In genomic region chr8:89766387-89766786, GRCm38 (mm10) we compare ENCODE assay signal across 35 mouse cellular contexts.
DNase-seq lines count a peak whose midpoint lies in the region; ATAC-seq and TF ChIP-seq lines count a peak whose summit lies in the region.
"Had no signal": no experiment of that assay in that cellular context is flagged by ENCODE, and none has a peak within 500 bp of the region (broad histone marks: within the 10 kb centered on the region; RNA-seq: fewer than 3 reads in every experiment).

No protein-coding gene starts in this region.

- no peaks in the 10 kb centered on the region for H3K36me3 ChIP-seq in hindbrain, postnatal 0 days (ENCODE audit: insufficient read depth, low read length)
- H3K36me3 ChIP-seq in hindbrain, embryonic 11.5 days (ENCODE audit: control insufficient read depth, insufficient read depth, low read length) = no peaks in the 10 kb centered on the region
- H3K36me3 ChIP-seq: G1E; heart, embryonic 13.5 days; hindbrain, embryonic 15.5 days; liver, embryonic 12.5 days; neural tube, embryonic 12.5 days had no signal

- H3K4me3 ChIP-seq in hindbrain, postnatal 0 days (ENCODE audit: low read length) = no peak overlapping the region
- H3K4me3 ChIP-seq in hindbrain, embryonic 11.5 days (ENCODE audit: low read depth, low read length) = no peak overlapping the region
- H3K4me3 ChIP-seq: erythroblast, embryonic 14.5 days; gastrocnemius, adult 2 months; heart, adult 2 months; heart, embryonic 13.5 days; hindbrain, embryonic 15.5 days; left cerebral cortex, adult 2 months; liver, embryonic 12.5 days; myocyte; neural tube, embryonic 12.5 days had no signal

- no peaks in the 10 kb centered on the region for H3K4me1 ChIP-seq in hindbrain, postnatal 0 days (ENCODE audit: insufficient read depth, low read length)
- no peaks in the 10 kb centered on the region for H3K4me1 ChIP-seq in hindbrain, embryonic 11.5 days (replicated peaks; ENCODE audit: control insufficient read depth, insufficient read depth, low read length)
- H3K4me1 ChIP-seq: hindbrain, embryonic 15.5 days; liver, embryonic 12.5 days; neural tube, embryonic 12.5 days had no signal

- H3K9ac ChIP-seq in hindbrain, postnatal 0 days (replicated peaks; ENCODE audit: low read length) = no peak overlapping the region
- no peak overlapping the region for H3K9ac ChIP-seq in hindbrain, embryonic 11.5 days (ENCODE audit: low read depth, low read length)
- H3K9ac ChIP-seq: heart, embryonic 13.5 days; hindbrain, embryonic 15.5 days; liver, embryonic 12.5 days; liver, postnatal 0 days; neural tube, embryonic 12.5 days had no signal

- WGBS in hindbrain, postnatal 0 days = 50% methylated on average over 4 of the region's 4 CpGs
- 72% methylated on average over 4 of the region's 4 CpGs for WGBS in hindbrain, embryonic 11.5 days

- ATAC-seq in hindbrain, postnatal 0 days = no peak
- no peak for ATAC-seq in hindbrain, embryonic 11.5 days (ENCODE audit: low FRiP score)
- ATAC-seq: activated CD4-positive, CD25-positive, alpha-beta regulatory T cell, adult 4 months; liver, embryonic 12.5 days; liver, postnatal 0 days; midbrain, embryonic 16.5 days had no signal

- no peak overlapping the region for H3K27ac ChIP-seq in hindbrain, postnatal 0 days
- H3K27ac ChIP-seq in hindbrain, embryonic 11.5 days (ENCODE audit: low read depth, low read length) = no peak overlapping the region
- H3K27ac ChIP-seq: gastrocnemius, adult 2 months; heart, adult 2 months; heart, embryonic 13.5 days; hindbrain, embryonic 15.5 days; left cerebral cortex, adult 2 months; liver, embryonic 12.5 days; macrophage; neural tube, embryonic 12.5 days; stomach, postnatal 0 days had no signal

- no peaks in the 10 kb centered on the region for H3K9me3 ChIP-seq in hindbrain, postnatal 0 days (ENCODE audit: low read length)
- H3K9me3 ChIP-seq in hindbrain, embryonic 11.5 days (ENCODE audit: control insufficient read depth, low read length) = no peaks in the 10 kb centered on the region
- H3K9me3 ChIP-seq: heart, embryonic 13.5 days; hindbrain, embryonic 15.5 days; liver, embryonic 12.5 days; neural tube, embryonic 12.5 days had no signal

- peak; percentile 67 to 70 for DNase-seq in cerebellum, postnatal 10 days
- no peak for DNase-seq in cerebellum, adult 9-11 months
- peak; percentile 14 for DNase-seq in hindbrain, postnatal 0 days (ENCODE audit: low spot score)
- no peak for DNase-seq in hindbrain, embryonic 11.5 days (ENCODE audit: low spot score)
- DNase-seq in lung, postnatal 10 days = peak; percentile 2
- DNase-seq in lung, postnatal 4 days = no peak
- peak; percentile 31 for DNase-seq in brain, adult 2 months (ENCODE audit: low read depth, low spot score)
- no peak for DNase-seq in Muller cell, postnatal 12 days (ENCODE audit: inconsistent ontology term)
- DNase-seq: adrenal gland, adult 2 months; adrenal gland, postnatal 36 days; cerebellum, adult 8-10 months; gastrocnemius, adult 2 months; gastrocnemius, postnatal 36 days; heart, adult 2 months; heart, postnatal 10 days; kidney, adult 9 months; kidney, postnatal 14 days; liver, postnatal 0 days; right cerebral cortex, adult 18-20 months; right cerebral cortex, postnatal 4 days; thymus, adult 2 months; thymus, postnatal 36 days had no signal

- no peak for TF ChIP-seq CTCF in hindbrain, postnatal 0 days (IDR thresholded peaks at IDR 0.05; ENCODE audit: low read depth)

- H3K27me3 ChIP-seq in hindbrain, postnatal 0 days (ENCODE audit: insufficient read depth, low read length) = no peaks in the 10 kb centered on the region
- no peaks in the 10 kb centered on the region for H3K27me3 ChIP-seq in hindbrain, embryonic 11.5 days (ENCODE audit: control insufficient read depth, insufficient read depth, low read length)
- H3K27me3 ChIP-seq: CH12.LX; heart, embryonic 13.5 days; hindbrain, embryonic 15.5 days; liver, embryonic 12.5 days had no signal

- H3K4me2 ChIP-seq in hindbrain, postnatal 0 days (ENCODE audit: low read depth, low read length) = no peak overlapping the region
- no peak overlapping the region for H3K4me2 ChIP-seq in hindbrain, embryonic 11.5 days (replicated peaks; ENCODE audit: low read depth, low read length)
- H3K4me2 ChIP-seq: heart, embryonic 13.5 days; hindbrain, embryonic 15.5 days; liver, embryonic 12.5 days; neural tube, embryonic 12.5 days had no signal

Comparison
In these comparisons a context has a peak if more than half of its experiments do, and no peak if none do; other contexts are left out.
1. DNase-seq: peak in cerebellum, postnatal 10 days (2 of 2), hindbrain, postnatal 0 days (single experiment), lung, postnatal 10 days (single experiment) and brain, adult 2 months (single experiment); none in cerebellum, adult 9-11 months (single experiment), hindbrain, embryonic 11.5 days (single experiment), lung, postnatal 4 days (0 of 2) and Muller cell, postnatal 12 days (single experiment).